Mouse (Mus musculus): Measurements from ENCODE around the gene Enpp5. TPM values are rescaled to one million over a fixed set of nuclear protein-coding genes. Genes with fewer than 3 reads are reported as not detected.

Enpp5 gene
- polyA plus RNA-seq, 1 experiment from 2014 or later, result 11.5 TPM

GRCm38 (mm10) chr17:44134106-44134505, 55.5 kb downstream of the Enpp5 start:
- DNase-seq (ENCODE audit: low spot score) (no peak), ATAC-seq (ENCODE audit: low read depth) (no peak)
- H3K36me3 ChIP-seq (ENCODE audit: control insufficient read depth, insufficient read depth, low read length), result no peaks in the 10 kb centered on the region
- no peaks in the 10 kb centered on the region for H3K9me3 ChIP-seq (ENCODE audit: control insufficient read depth, low read length)
- H3K27ac ChIP-seq (replicated peaks; ENCODE audit: low read depth, low read length), result no peak overlapping the region
- H3K4me3 ChIP-seq (ENCODE audit: low read depth, low read length), result no peak overlapping the region
- H3K4me1 ChIP-seq (ENCODE audit: control insufficient read depth, insufficient read depth, low read length), result no peaks in the 10 kb centered on the region
- H3K4me2 ChIP-seq (ENCODE audit: low read depth, low read length), result no peak overlapping the region
- H3K27me3 ChIP-seq (replicated peaks; ENCODE audit: control insufficient read depth, insufficient read depth, low read length), result 0 out of 2 replicates have a peak, but pooled peaks cover 3% of the 10 kb centered on the region
- 78% methylated on average over 6 of the region's 6 CpGs for WGBS
- H3K9ac ChIP-seq (ENCODE audit: low read depth, low read length), result no peak overlapping the region

- no peak overlapping the region for H3K4me2 ChIP-seq (ENCODE audit: low read depth, low read length)
- 0 out of 2 replicates have a peak, but pooled peaks cover 3% of the 10 kb centered on the region for H3K27me3 ChIP-seq (replicated peaks; ENCODE audit: control insufficient read depth, insufficient read depth, low read length)
- 81% methylated on average over 9 of the region's 9 CpGs for WGBS
- H3K27ac ChIP-seq (replicated peaks; ENCODE audit: low read depth, low read length), result no peak overlapping the region
- no peak overlapping the region for H3K4me3 ChIP-seq (ENCODE audit: low read depth, low read length)
- H3K9ac ChIP-seq (ENCODE audit: low read depth, low read length), result no peak overlapping the region
- no peaks in the 10 kb centered on the region for H3K9me3 ChIP-seq (ENCODE audit: control insufficient read depth, low read length)
- no peak for DNase-seq (ENCODE audit: low spot score)
- no peaks in the 10 kb centered on the region for H3K36me3 ChIP-seq (ENCODE audit: control insufficient read depth, insufficient read depth, low read length)
- ATAC-seq (ENCODE audit: low read depth), result no peak
- H3K4me1 ChIP-seq (ENCODE audit: control insufficient read depth, insufficient read depth, low read length), result no peaks in the 10 kb centered on the region
These were observed 55.9 kb downstream of the Enpp5 start for GRCm38 (mm10) chr17:44134545-44134944.

- DNase-seq (ENCODE audit: low spot score) (no peak), ATAC-seq (ENCODE audit: low read depth) (no peak)
- no peaks in the 10 kb centered on the region for H3K36me3 ChIP-seq (ENCODE audit: control insufficient read depth, insufficient read depth, low read length)
- H3K9me3 ChIP-seq (ENCODE audit: control insufficient read depth, low read length), result no peaks in the 10 kb centered on the region
- no peak overlapping the region for H3K4me2 ChIP-seq (ENCODE audit: low read depth, low read length)
- no peak overlapping the region for H3K4me3 ChIP-seq (ENCODE audit: low read depth, low read length)
- no peak overlapping the region for H3K9ac ChIP-seq (ENCODE audit: low read depth, low read length)
- H3K4me1 ChIP-seq (ENCODE audit: control insufficient read depth, insufficient read depth, low read length), result no peaks in the 10 kb centered on the region
- WGBS, result 59% methylated on average over 8 of the region's 8 CpGs
- 0 out of 2 replicates have a peak, but pooled peaks cover 3% of the 10 kb centered on the region for H3K27me3 ChIP-seq (replicated peaks; ENCODE audit: control insufficient read depth, insufficient read depth, low read length)
- H3K27ac ChIP-seq (replicated peaks; ENCODE audit: low read depth, low read length), result no peak overlapping the region
These were observed 57.4 kb downstream of the Enpp5 start for GRCm38 (mm10) chr17:44136018-44136417.

Other genes starting within 250 kb of the Enpp5 start
- gene Enpp4, start 27.0 kb downstream of the Enpp5 start, polyA plus RNA-seq (2014; fragmentation: Nextera tagmentation; extraction: Ambion mirVana), result 3.9 TPM in 2 replicates
- 0.57 and 0.59 TPM in 2 replicates for gene Clic5, start 109.8 kb downstream of the Enpp5 start, polyA plus RNA-seq (2014; fragmentation: Nextera tagmentation; extraction: Ambion mirVana)